Mouse (Mus musculus) erythroblast, embryonic 14.5 days (primary cell): ENCODE measurements around the gene Arl6ip1. TPM values are rescaled to one million over a fixed set of nuclear protein-coding genes. Genes with fewer than 3 reads are reported as not detected.

Experiments
- H3K27me3 ChIP-seq: 2 replicates; pipeline ENCODE4 v1.6.1; 2012; ENCODE audit warnings: inconsistent platforms; ENCODE audit not compliant: control insufficient read depth
- H3K36me3 ChIP-seq: 2 replicates; pipeline ENCODE4 v1.6.1; 2012; ENCODE audit warnings: mild to moderate bottlenecking, inconsistent platforms; ENCODE audit not compliant: control insufficient read depth
- H3K4me1 ChIP-seq: 2 replicates; pipeline ENCODE4 v1.6.1; 2012; ENCODE audit warnings: inconsistent platforms; ENCODE audit not compliant: control insufficient read depth
- H3K4me3 ChIP-seq: replicated peaks from 2 replicates; pipeline ENCODE3; 2012; ENCODE audit warnings: moderate library complexity, mild to moderate bottlenecking, inconsistent platforms
- H3K9me3 ChIP-seq: 2 replicates; pipeline ENCODE4 v1.6.1; 2012; ENCODE audit warnings: low read length, inconsistent platforms, mixed read lengths; ENCODE audit not compliant: control insufficient read depth
- GATA1 ChIP-seq: IDR thresholded peaks from 2 replicates; pipeline ENCODE4 v1.6.1; 2012; ENCODE audit warnings: low read length, inconsistent platforms, mixed read lengths
- TAL1 ChIP-seq: IDR thresholded peaks from 3 replicates; pipeline ENCODE4 v1.6.1; 2012; ENCODE audit warnings: low read length, inconsistent platforms, mixed read lengths
- polyA plus RNA-seq: library from polyadenylated mRNA; stranded (reverse); fragments of >175 nt; gene quantifications from 2 replicates; pipeline ENCODE4 v1.2.3, GENCODE M21; 2012

Arl6ip1 gene
- polyA plus RNA-seq, 1 experiment, result 2.2 TPM

DNA sequence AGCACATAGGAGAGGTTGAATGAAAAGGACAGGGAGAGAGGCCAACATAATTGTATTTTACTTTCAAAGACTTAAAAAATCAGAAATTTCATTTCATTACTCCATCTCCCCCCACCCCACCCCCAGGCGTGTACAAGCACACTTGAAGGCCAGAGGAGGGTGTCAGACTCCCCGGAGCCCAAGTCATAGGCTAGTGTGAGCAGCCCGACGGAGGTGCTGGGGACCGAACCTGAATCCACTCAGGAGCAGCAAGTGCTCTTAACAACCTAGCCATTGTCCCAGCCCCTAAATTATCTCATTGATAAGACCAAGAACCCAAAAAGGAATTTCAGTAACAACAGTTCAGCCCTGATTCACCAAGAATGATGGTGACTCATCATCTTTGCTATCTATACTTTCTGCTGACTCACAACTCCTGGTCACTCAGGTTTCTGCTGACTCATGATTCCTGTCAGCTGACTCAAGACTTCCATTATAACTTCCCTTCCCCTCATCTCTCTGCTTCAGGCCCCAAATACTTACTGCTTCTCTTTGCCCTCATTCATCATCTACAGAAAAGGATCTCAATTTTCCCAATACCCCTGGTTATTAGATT lies 24.9 kb downstream of the Arl6ip1 start:
- Histone ChIP-seq H3K27me3 (no peaks in the 10 kb centered on the region), H3K4me3 (no peak overlapping the region), H3K36me3 (peaks cover 66% of the 10 kb centered on the region), H3K4me1 (peaks cover 61% of the 10 kb centered on the region), H3K9me3 (no peaks in the 10 kb centered on the region)
- TF ChIP-seq GATA1, result no peak
- no peak for TF ChIP-seq TAL1

DNA sequence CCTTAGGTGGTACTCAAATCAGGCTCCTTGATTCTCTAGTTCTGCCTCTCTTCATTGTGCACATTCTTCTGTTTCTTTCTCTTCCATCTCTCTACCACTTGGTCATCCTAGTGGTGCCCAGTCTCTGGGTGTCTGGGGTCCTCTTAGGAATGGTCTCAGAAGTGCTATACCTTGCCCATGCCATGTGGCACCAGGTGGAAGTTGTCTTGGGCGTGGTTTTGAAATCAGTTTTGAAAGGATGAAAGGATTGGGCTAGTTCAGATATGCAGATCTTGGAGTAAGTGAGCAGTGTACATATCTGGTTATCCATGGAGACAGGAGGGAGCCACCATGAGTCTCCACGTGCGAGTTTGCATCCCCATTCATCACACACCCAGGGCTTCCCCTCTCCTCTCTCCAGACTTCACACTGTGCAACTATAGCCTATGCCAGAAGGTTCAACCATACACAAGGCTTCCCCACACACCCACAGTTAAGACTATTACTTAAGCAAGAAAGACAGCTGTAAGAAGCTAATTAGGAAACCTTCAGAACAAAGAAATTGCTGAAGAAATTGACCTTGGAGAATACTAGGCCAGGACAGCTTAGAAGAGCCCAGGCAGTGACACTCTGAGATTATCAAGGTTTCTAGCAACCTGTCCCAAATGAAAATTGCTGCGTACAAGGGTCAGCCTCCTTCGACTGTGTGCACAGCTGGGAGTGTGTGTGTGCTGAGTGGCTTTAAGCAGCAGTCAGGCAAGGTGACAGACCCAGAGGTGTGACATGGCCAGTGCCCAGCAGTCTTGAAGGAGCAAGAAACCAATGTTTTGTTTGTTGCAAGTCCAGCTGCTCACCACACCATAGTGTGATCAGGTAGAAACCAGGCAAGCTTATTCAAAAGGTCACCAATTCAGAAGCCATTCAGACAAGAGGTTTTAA lies 25.7 kb downstream of the Arl6ip1 start:
- no peak for TF ChIP-seq GATA1
- TF ChIP-seq TAL1, result no peak
- Histone ChIP-seq H3K4me3 (no peak overlapping the region), H3K9me3 (no peaks in the 10 kb centered on the region), H3K27me3 (no peaks in the 10 kb centered on the region), H3K4me1 (peaks cover 58% of the 10 kb centered on the region), H3K36me3 (peaks cover 57% of the 10 kb centered on the region)

DNA sequence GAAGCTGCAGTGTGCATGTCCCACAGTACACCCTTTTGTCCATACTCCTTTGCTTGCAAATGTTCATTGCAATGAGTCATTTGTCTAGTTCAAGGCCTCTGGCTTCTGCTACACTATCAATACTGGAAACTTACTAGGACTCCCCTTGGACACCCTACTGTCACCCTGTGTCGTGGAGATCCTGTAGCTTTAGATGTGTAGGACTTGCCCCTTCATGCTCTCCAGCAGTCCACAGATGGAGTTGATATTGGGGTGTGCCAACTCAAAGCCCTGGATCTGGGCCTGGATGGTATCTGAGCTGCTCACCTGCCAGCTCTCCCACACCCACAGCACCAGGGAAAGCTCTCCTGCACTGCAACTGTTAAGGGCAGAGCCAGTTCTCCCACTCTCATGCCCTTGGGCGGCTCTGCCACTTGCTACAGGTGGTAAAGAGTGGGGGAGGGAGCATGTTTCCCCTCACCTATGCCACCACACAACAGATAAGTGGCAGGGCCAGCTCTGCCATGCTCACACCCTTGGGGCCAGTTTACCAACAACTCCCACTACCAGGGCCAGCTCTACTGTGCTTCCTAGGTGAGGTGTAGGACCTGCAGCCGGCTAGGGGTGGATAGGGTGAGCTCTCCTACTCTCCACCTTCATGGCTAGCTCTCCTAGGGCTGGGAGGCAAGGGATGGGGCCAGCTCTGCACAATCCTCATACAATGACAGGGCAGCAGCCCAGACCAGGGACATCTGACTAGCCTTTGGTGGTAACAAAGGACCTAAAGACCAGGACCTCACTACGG lies 26.6 kb downstream of the Arl6ip1 start:
- no peak overlapping the region for H3K4me3 ChIP-seq
- no peaks in the 10 kb centered on the region for H3K9me3 ChIP-seq
- peaks cover 55% of the 10 kb centered on the region for H3K4me1 ChIP-seq
- no peaks in the 10 kb centered on the region for H3K27me3 ChIP-seq
- peaks cover 49% of the 10 kb centered on the region for H3K36me3 ChIP-seq
- no peak for TF ChIP-seq TAL1

DNA sequence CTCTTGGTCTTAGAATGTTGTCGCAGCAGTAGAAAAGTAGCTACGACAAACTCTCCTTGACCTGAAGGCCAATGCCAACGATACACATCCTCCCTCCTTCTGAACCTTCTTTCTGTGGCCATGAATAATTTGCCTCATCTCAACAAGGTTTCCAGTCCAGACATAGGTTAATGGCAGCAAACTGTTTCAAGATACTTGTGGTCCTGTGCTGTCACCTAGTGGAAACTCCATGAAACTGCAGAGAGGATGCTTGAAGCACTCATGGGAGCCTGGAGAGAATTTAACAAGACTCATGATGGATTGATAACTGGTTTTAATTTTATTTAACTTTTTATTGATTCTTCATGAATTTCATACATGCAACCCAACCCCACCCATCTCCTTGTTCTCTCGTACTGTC lies 27.2 kb downstream of the Arl6ip1 start:
- Histone ChIP-seq H3K36me3 (peaks cover 43% of the 10 kb centered on the region), H3K4me3 (no peak overlapping the region), H3K9me3 (no peaks in the 10 kb centered on the region), H3K4me1 (peaks cover 55% of the 10 kb centered on the region), H3K27me3 (no peaks in the 10 kb centered on the region)
- TF ChIP-seq TAL1, result no peak
- TF ChIP-seq GATA1, result no peak

DNA sequence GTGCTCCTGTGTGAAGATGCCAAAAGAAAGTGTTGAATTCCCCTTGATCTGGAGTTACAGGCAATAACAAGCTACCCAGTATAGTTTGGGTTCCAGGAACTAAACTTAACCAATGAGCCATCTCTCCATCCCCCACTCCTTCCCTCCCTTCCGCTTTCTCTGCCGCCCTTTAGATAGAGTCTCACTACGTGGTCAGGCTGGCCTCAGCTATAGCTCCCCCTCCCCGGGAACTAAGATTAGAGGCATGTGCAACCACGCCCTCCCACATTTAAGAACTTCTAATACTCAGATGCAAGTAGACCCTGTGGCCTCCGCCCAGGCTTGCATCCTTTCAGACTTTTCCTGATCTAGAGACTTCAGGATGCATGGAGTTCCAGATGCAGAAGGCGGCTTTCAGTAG lies 31.8 kb downstream of the Arl6ip1 start:
- Histone ChIP-seq H3K36me3 (no peaks in the 10 kb centered on the region; the same call in 1 of the 2 replicates), H3K4me3 (no peak overlapping the region), H3K9me3 (no peaks in the 10 kb centered on the region), H3K4me1 (peaks cover 12% of the 10 kb centered on the region), H3K27me3 (no peaks in the 10 kb centered on the region)
- TF ChIP-seq GATA1 (no peak), TAL1 (no peak)

DNA sequence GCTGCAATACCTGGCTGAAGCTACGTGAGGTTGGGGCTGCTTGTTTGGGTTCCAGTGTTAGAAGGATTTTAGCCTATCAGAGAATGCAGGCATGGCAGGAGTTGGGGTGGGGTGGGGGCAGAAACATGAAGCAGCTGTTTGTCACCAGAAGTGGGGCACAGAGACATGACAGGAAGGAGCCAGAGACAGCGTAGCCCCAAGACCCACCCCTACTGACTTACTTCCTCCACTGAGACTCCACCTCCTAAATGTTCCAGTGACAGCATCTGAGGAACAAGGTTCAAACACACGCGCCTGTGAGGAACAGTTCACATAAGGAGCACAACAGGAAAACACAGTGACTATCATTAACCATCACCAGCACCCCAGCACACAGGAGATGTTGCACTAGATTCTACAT lies 49.5 kb downstream of the Arl6ip1 start:
- TF ChIP-seq TAL1 (no peak), GATA1 (no peak)
- H3K4me3 ChIP-seq, result no peak overlapping the region
- H3K4me1 ChIP-seq, result no peaks in the 10 kb centered on the region
- no peaks in the 10 kb centered on the region for H3K36me3 ChIP-seq
- peaks cover 3% of the 10 kb centered on the region; the same call in 1 of the 2 replicates for H3K9me3 ChIP-seq
- H3K27me3 ChIP-seq, result no peaks in the 10 kb centered on the region

DNA sequence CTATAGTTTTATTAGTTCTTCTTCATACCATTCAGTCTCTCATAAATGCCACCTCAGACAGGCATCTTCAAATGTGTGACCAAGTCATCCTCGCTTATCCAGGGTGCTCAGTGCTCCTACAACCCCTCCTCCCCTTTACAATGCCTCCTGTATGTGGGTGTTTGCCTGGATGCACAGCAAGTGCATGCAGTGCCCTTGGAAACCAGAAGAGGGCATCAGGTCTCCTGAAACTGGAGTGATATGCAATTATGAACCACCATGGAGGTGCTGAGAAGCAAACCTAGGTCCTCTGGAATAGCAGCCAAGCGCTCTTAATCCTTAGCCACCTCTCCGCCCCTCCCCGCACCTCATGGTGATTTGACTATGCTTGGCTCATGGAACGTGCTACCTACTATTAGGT lies 50.4 kb downstream of the Arl6ip1 start:
- no peaks in the 10 kb centered on the region for H3K4me1 ChIP-seq
- no peak overlapping the region for H3K4me3 ChIP-seq
- H3K9me3 ChIP-seq, result peaks cover 3% of the 10 kb centered on the region; the same call in 1 of the 2 replicates
- no peaks in the 10 kb centered on the region for H3K27me3 ChIP-seq
- no peaks in the 10 kb centered on the region for H3K36me3 ChIP-seq
- TF ChIP-seq TAL1 (no peak), GATA1 (no peak)

Other genes starting within 250 kb of the Arl6ip1 start
- gene Rps15a, start 13.5 kb downstream of the Arl6ip1 start, polyA plus RNA-seq, result 2.2 and 2.3 TPM in 2 replicates
- gene Smg1, start 114.0 kb upstream of the Arl6ip1 start, polyA plus RNA-seq, result 0.52 and 0.62 TPM in 2 replicates